Mouse (Mus musculus) liver, embryonic 14.5 days (tissue): ENCODE data around the gene Itga1. TPM values are rescaled to one million over a fixed set of nuclear protein-coding genes. Genes with fewer than 3 reads are reported as not detected.

Experiments used
- ATAC-seq: fragments of 200-750 bp; cut with Nextera tagmentation; 2 replicates; pipeline ENCODE4 v1.8.0; 2017; ENCODE audit warnings: moderate number of reproducible peaks, mild to moderate bottlenecking, moderate library complexity; ENCODE audit not compliant: insufficient read depth
- DNase-seq, 3 experiments: peaks; one replicate each; pipeline ENCODE4 v3.0.0-alpha.2; 2012 to 2013; ENCODE audit warnings: low read depth in 3 of 3, low spot score in 3 of 3
- H3K27ac ChIP-seq: fragments of 300-500 bp; sonication (generic); 2 replicates; pipeline ENCODE4 v1.5.1; 2014; ENCODE audit warnings: moderate library complexity, mild to moderate bottlenecking, control low read depth, inconsistent platforms
- H3K27me3 ChIP-seq: fragments of 300-500 bp; sonication (generic); 2 replicates; pipeline ENCODE4 v1.6.1; 2014; ENCODE audit warnings: mild to moderate bottlenecking, low read length, moderate library complexity; ENCODE audit not compliant: control insufficient read depth, insufficient read depth
- H3K36me3 ChIP-seq: fragments of 300-500 bp; sonication (generic); replicated peaks from 2 replicates; pipeline ENCODE4 v1.6.1; 2014; ENCODE audit warnings: low read depth; ENCODE audit not compliant: control insufficient read depth, insufficient read depth
- H3K4me1 ChIP-seq, 2 experiments: fragments of 200-500 bp in 1 of 2; fragments of 300-500 bp in 1 of 2; sonication (generic) in 1 of 2; replicated peaks; 2 replicates each; pipeline ENCODE4 v1.6.1; 2012 to 2014; ENCODE audit warnings: antibody characterized with exemption in 1 of 2, inconsistent platforms in 1 of 2, low read length in 1 of 2; ENCODE audit not compliant: control insufficient read depth in 2 of 2, insufficient read depth in 2 of 2
- H3K4me2 ChIP-seq: fragments of 300-500 bp; sonication (generic); 2 replicates; pipeline ENCODE4 v1.6.1; 2014; ENCODE audit warnings: low read depth, mild to moderate bottlenecking, control low read depth, moderate library complexity
- H3K4me3 ChIP-seq, 2 experiments: fragments of 200-500 bp in 1 of 2; fragments of 300-500 bp in 1 of 2; sonication (generic) in 1 of 2; 2 replicates each; pipeline ENCODE4 v1.5.1; 2012 to 2014; ENCODE audit warnings: low read depth in 2 of 2, low read length in 2 of 2, mild to moderate bottlenecking in 2 of 2, control low read depth in 1 of 2, inconsistent platforms in 1 of 2, moderate library complexity in 1 of 2; ENCODE audit not compliant: insufficient read depth in 1 of 2
- H3K9ac ChIP-seq: fragments of 300-500 bp; sonication (generic); replicated peaks from 2 replicates; pipeline ENCODE4 v1.6.1; 2014; ENCODE audit warnings: mild to moderate bottlenecking, control low read depth, moderate library complexity
- H3K9me3 ChIP-seq: fragments of 300-500 bp; sonication (generic); 2 replicates; pipeline ENCODE4 v1.6.1; 2016; ENCODE audit warnings: low read length, mixed read lengths; ENCODE audit not compliant: control insufficient read depth
- CTCF ChIP-seq: IDR thresholded peaks from 2 replicates; pipeline ENCODE4 v1.5.1; 2016; ENCODE audit warnings: antibody characterized with exemption, low read depth, control low read depth
- EP300 ChIP-seq: IDR thresholded peaks from 2 replicates; pipeline ENCODE4 v1.6.1; 2016; ENCODE audit warnings: antibody characterized with exemption, low read depth
- WGBS: fragments of 180-500 bp; shearing (Covaris S2); extraction: QIAGEN DNeasy Blood & Tissue Kit; methylation state at CpG from one replicate; pipeline ENCODE4 v1.1.7; 2014; ENCODE audit not compliant: insufficient replicate concordance; 5-methylcytosine and 5-hydroxymethylcytosine counted together
- polyA plus RNA-seq, 2 experiments: library from polyadenylated mRNA; depleted of rRNA in 1 of 2; stranded (reverse) in 1 of 2; unstranded in 1 of 2; fragments of >200 nt; fragmentation: Nextera tagmentation in 1 of 2; extraction: Ambion mirVana in 1 of 2; gene quantifications; 2 replicates each; pipeline versions ENCODE4 v1.2.1 to v1.2.3; 2012 to 2014

Itga1 gene
- polyA plus RNA-seq, 2 experiments, result 0.94 to 2.8 TPM

DNA sequence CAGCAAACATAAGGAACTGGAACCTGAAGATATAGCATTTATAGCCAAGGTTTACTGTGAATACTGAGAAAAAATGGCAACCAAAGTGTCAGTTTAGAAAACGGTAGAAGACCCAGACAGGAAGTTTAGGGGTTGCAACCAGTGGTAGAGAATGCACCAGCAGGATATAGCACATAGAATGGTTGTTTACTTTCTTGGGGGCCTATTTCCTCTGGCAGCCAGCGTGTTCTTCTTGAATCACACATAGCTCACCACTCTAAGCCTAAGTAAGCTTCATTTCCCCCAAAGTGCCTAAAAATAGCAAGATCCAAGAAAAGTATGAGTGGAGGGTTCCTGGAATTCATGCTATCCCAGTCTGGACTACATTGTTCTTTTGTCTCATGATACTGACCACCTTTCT is 59.1 kb downstream of the Itga1 start:
- H3K4me1 ChIP-seq, result no peaks in the 10 kb centered on the region
- no peaks in the 10 kb centered on the region for H3K9me3 ChIP-seq
- WGBS, result 15% methylated on average over 2 of the region's 2 CpGs
- no peak for ATAC-seq
- H3K4me3 ChIP-seq, result no peak overlapping the region
- no peaks in the 10 kb centered on the region for H3K36me3 ChIP-seq
- no peak for DNase-seq
- H3K4me2 ChIP-seq, result no peak overlapping the region
- no peak overlapping the region for H3K27ac ChIP-seq
- TF ChIP-seq CTCF, result no peak
- TF ChIP-seq EP300, result no peak
- no peak overlapping the region for H3K9ac ChIP-seq
- H3K27me3 ChIP-seq, result no peaks in the 10 kb centered on the region

DNA sequence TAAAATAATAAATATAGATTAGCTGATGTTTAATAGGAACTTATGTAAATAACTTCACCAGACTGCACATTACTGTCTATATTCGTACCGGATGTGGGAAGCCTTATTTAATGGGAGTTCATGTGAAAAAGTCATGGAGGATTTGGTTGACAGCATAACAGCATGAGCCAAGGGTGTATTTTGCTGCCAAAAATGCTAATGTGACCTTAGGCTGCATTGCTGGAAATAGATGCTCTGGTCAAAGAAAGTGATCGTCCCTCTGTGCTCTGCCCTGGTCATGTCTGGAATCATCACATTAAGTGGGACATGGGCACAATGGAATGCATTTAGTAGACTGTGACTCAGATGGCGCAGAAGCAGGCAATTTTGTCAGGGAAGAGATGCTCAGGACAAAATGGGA is 64.5 kb downstream of the Itga1 start:
- 61% methylated on average over 4 of the region's 4 CpGs for WGBS
- Histone ChIP-seq H3K9ac (no peak overlapping the region), H3K4me2 (no peak overlapping the region), H3K36me3 (no peaks in the 10 kb centered on the region), H3K27ac (no peak overlapping the region), H3K27me3 (no peaks in the 10 kb centered on the region), H3K4me3 (no peak overlapping the region), H3K4me1 (no peaks in the 10 kb centered on the region), H3K9me3 (no peaks in the 10 kb centered on the region)
- DNase-seq (no peak), ATAC-seq (no peak)
- TF ChIP-seq CTCF (no peak), EP300 (no peak)

DNA sequence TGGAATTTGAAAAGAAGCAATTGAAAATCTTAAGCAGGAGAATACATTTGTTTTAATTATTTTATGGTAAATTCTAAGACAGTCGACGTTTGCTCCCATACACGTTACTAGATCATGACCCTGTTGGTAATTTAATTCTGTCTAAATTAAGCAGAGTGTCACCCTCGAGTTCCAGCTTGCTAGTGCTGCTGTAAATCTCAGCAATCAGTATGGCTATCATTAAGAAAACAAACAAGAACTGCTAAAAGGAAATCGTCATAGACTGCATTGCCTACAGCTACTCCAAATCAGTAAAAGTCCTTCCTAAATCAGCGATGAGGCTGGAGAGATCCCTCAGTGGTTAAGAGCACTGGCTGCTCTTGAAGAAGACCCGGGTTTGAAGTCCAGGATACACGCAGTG is 66.4 kb downstream of the Itga1 start:
- ATAC-seq (no peak), DNase-seq (no peak)
- WGBS, result 34% methylated on average over 8 of the region's 8 CpGs
- TF ChIP-seq EP300 (no peak), CTCF (no peak)
- Histone ChIP-seq H3K9ac (no peak overlapping the region), H3K27me3 (no peaks in the 10 kb centered on the region), H3K9me3 (no peaks in the 10 kb centered on the region), H3K4me3 (no peak overlapping the region), H3K4me2 (no peak overlapping the region), H3K27ac (no peak overlapping the region), H3K36me3 (no peaks in the 10 kb centered on the region), H3K4me1 (no peaks in the 10 kb centered on the region)

DNA sequence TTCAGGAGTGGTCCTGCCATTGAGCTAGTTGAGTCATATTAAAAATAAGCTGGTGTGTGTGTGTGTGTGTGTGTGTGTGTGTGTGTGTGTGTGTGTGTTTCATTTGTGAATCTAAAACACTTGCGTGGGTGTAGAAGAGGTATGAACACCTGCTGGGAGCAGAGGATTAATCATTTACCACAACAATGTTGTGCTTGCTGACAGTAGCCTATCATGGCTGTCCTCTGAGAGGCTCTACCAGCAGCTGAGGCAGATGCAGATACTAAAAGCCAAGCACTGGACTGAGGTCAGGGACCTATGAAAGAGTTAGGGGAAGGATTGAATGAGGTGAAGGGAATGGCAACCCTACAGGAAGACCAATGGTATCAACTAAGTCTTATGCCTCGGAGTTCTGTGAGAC is 68.6 kb downstream of the Itga1 start:
- 53% methylated on average over 2 of the region's 2 CpGs for WGBS
- H3K36me3 ChIP-seq, result no peaks in the 10 kb centered on the region
- no peak overlapping the region for H3K4me3 ChIP-seq
- no peaks in the 10 kb centered on the region for H3K27me3 ChIP-seq
- no peaks in the 10 kb centered on the region for H3K9me3 ChIP-seq
- ATAC-seq, result no peak
- no peak overlapping the region for H3K4me2 ChIP-seq
- H3K27ac ChIP-seq, result no peak overlapping the region
- TF ChIP-seq EP300 (no peak), CTCF (no peak)
- H3K4me1 ChIP-seq, result no peaks in the 10 kb centered on the region
- no peak for DNase-seq
- H3K9ac ChIP-seq, result no peak overlapping the region

DNA sequence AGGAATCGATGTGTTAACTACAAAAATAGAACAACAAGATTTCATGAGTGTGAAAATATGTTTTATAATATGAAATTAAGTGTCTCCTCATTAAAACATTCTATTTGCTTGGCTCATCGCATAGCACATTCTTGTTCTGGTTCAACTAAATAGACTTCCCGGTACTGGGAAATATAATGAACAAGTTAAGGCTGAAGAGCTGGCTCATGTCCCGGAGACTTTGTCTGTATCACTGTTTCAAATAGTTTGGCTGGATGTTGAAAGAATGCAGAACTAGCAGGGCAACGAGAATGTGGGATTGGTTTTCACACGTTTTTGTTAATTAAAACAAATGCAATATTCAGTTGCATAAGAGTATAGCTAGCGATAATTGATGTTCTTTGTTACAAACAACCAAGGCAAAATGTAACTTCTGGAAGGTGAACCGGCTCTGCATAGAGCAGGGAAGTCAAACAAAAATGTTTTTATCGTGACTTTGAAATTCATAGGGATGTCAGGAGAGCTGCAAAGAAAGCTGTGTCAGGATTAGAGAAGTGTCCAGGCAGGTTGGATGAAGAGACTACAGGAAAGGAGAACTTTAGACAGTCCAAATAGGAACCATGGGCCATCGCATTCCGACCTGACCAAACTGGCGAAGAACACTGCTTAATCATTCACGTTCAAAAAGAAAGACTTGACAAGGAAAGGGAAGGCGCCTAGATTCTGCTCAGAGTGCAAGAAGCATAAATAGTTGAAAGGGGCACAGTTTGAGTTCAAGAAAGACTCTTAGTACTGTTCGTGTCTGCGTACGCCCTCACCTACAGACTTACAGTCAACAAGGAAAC is 70.4 kb downstream of the Itga1 start:
- no peak overlapping the region for H3K4me2 ChIP-seq
- H3K27me3 ChIP-seq, result no peaks in the 10 kb centered on the region
- H3K9ac ChIP-seq, result no peak overlapping the region
- H3K36me3 ChIP-seq, result no peaks in the 10 kb centered on the region
- H3K27ac ChIP-seq, result no peak overlapping the region
- H3K9me3 ChIP-seq, result no peaks in the 10 kb centered on the region
- no peak overlapping the region for H3K4me3 ChIP-seq
- TF ChIP-seq EP300, result no peak
- TF ChIP-seq CTCF, result no peak
- 71% methylated on average over 17 of the region's 17 CpGs for WGBS
- H3K4me1 ChIP-seq, result no peaks in the 10 kb centered on the region
- ATAC-seq (no peak), DNase-seq (no peak)
